Mouse (Mus musculus): ENCODE measurements at regions not wholly inside any gene's neighbourhood (a gene's known extent, or its start where the extent isn't known, plus 50 kb on each side); places are given as distances from the start of the nearest gene placed in this dataset.

- no peak for DNase-seq (ENCODE audit: low spot score in 2 of 2)
These were observed 60.1 kb upstream of the Irx1 start for GRCm38 (mm10) chr13:72023666-72024065.

- no peak for DNase-seq (ENCODE audit: low spot score in 2 of 2)
These were observed 80.5 kb upstream of the Irx1 start for GRCm38 (mm10) chr13:72043930-72044470.

- no peak for DNase-seq (ENCODE audit: low spot score in 2 of 2)
These were observed 92.9 kb upstream of the Irx1 start for GRCm38 (mm10) chr13:72056469-72056868.

- no peak for DNase-seq (ENCODE audit: low spot score in 2 of 2)
These were observed 98.1 kb upstream of the Irx1 start for GRCm38 (mm10) chr13:72061659-72062058.

DNA sequence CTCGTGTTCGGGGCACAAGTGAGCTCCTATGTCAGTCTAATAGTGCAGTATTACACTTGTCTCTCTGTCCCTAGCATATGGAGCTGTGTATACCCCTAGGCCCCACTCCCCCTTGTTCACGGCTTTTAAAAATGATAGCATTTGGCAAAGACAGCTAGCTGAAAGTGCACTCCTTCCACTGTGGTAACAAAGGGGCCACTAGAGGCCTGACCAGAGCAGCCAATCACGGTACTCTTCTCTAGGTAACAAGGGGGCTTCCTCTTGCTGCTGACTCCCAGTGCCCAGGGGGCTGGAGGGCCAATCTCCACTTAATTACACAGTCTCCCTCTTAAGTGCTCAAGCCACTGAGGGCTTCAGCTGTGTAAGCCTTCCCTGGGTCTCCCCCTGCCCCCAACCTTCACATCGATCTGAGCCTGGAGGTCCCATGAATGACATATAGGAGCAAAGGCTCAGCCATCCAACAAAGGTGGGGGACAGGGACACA, 99.8 kb upstream of the Irx1 start:
- no peak for DNase-seq (ENCODE audit: low spot score in 2 of 2)

DNA sequence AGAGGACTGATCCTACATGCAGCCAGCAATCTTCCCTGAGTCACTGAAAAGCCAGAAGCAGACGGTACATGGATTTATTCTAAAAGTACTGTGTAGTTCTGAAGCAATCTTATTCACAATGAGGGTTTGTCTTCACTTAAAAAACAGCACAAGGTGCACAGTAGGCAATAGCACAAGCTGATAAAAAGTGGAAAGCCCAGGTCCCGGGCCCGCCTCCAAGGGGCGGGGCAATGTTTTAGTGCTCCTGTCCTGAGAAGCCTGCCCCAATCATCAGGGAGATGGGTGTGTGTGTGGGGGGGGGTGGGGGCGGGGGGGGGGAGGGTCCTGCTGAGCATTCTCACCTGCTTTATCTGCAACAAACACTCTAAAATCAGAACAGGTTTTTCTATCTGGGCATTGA, 133.1 kb upstream of the Irx1 start:
- no peak for DNase-seq (ENCODE audit: low spot score in 2 of 2)

- no peak for DNase-seq (ENCODE audit: low spot score in 2 of 2)
These were observed 133.7 kb upstream of the Irx1 start for GRCm38 (mm10) chr13:72097268-72097667.

DNA sequence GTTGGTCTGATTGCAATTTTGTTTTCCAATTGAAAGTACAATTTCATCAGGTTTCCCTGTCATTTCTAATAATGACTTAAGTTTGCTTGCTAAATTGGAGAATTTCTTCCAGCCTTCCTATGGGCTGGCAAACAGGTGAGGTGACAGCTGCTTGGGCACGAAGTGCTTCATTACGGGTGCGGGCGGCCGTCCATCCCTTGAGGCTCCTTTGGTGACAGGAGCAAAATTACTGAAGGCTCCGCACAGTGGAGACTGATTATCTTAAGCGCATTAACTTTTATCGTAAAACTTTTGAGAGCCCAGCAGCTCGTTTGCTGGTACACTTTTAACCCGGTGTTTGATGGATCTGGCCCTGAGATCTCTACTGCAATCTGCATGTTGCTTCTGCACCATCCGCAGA, 134.3 kb upstream of the Irx1 start:
- DNase-seq (ENCODE audit: low spot score in 2 of 2) = no peak

- no peak for DNase-seq (ENCODE audit: low spot score in 2 of 2)
These were observed 137.2 kb upstream of the Irx1 start for GRCm38 (mm10) chr13:72100741-72101140.

DNA sequence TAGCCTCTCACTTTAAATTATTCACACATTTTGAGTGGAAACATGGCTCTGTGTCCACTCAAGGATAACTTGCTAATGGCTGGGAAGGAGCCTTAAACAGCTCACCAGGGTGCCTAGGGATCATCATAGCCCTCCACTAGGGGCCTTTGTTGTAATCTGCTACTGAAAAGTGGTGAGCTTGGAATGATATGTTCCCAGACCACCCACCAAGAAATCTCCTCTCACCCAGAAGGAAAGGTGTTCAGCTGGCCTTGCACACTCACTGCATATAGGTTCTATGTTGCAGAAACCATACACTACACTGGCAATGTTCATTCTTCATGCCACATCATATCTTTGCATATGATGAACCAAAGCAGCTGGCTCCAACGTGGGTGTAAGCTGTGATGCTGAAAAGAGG, 145.1 kb upstream of the Irx1 start:
- DNase-seq (ENCODE audit: low spot score in 2 of 2) = no peak

GRCm38 (mm10) chr13:72113942-72114341, 150.4 kb upstream of the Irx1 start:
- DNase-seq (ENCODE audit: low spot score in 2 of 2) = no peak

- no peak for DNase-seq (ENCODE audit: low spot score in 2 of 2)
These were observed 151.5 kb upstream of the Irx1 start for GRCm38 (mm10) chr13:72114776-72115663.

DNA sequence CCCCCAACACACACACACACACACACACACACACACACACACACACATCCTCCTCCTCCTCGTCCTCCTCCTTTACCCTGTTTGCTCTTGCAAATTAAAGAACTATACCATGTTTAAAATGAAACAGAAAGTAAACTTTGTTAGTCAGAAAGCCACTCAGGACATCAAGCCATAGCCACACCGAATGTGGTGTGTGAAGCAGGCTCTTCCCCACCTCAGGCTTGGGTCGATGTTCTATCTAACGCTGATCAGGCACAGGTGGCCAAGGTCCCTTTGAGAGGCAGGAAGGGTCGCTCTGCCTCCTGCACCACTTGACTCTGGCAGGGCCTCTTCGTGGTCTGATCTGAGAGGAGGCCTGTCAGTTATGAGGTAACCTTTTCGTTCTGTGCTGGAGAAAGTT, 156.9 kb upstream of the Irx1 start:
- DNase-seq (ENCODE audit: low spot score in 2 of 2) = no peak

DNA sequence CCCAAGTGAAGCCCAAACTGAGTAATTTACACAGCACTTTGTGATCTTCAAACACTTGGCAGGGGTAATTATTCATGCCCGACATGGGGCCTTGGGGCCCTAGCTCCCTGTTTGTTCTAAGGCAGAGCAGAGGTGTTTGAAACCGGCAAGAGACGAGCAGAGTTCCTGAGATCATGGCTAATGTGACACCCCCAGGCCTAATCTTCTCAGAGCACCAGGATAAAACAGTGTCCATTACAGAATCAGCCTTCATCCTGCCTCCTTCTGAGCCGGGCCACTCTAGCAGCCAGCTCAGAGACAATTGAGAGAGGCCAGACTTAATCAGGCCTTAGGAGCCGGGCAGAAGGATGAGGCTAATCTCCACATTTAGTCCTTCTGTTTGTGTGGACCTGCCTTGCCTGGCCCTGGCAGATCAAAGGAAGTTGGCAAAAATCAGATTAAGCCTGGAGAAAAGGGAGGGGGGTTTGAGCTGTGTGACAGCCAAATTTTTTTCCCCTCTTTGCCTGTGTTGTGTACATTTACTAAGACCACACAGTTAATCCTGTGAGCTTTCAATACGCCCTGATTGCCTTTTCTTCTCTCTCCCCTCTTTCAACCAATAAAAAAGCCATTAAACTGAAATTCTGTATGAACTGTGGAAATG, 157.5 kb upstream of the Irx1 start:
- DNase-seq (ENCODE audit: low spot score in 2 of 2) = no peak

DNA sequence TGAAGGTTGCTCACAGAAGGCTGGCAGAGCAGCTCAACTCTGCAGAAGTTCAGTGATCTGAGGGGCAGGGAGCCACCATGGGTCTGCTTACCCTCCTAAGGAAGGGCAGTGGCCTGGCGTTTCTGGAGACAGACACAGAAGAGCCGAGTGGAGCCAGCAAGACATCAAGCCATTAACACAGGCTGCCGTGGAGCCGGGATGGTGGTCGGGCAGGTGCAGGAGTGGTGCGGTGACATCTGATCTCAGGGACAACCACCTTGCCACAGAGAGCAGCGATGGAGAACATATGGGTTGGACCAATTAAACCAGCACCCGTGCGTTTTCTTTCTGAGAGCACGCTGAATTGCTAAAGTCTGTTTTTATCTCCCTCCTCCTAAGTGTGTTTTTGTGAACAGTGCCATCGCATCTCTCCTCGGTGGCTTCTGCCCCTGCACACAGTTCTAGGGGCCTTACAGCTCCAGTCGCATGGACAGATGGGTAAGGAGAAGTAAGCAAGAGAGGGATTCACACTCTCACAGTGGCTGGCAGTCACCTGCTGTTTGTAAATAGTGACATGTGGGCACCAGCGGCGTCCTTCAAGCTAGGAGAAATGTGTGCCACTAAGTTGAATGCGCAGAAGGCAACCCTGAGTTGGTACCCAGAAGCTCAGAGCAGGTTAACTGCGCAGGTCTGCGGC, 158.2 kb upstream of the Irx1 start:
- DNase-seq (ENCODE audit: low spot score in 2 of 2) = no peak

DNA sequence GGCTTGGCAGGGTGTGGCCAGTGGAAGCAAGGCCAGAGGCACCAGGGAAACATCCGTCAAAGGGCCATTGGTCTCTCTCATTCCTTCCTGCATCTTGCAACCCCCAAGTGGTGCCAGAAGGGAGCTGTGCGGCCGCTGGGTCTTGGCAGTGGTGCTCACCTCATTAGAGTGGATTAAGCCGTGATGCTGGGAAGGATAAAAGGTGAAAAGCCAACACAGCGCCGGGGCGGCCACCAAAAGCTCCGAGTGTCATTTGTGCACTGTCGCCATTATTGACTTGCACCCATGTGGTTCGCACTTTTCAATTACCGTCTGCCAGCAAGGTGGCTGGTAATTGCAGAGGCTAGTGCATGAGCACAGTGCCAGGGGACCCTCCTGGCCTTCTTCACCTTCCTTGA, 158.7 kb upstream of the Irx1 start:
- no peak for DNase-seq (ENCODE audit: low spot score in 2 of 2)

- DNase-seq (ENCODE audit: low spot score in 2 of 2) = no peak
These were observed 164.8 kb upstream of the Irx1 start for GRCm38 (mm10) chr13:72128306-72128705.

DNA sequence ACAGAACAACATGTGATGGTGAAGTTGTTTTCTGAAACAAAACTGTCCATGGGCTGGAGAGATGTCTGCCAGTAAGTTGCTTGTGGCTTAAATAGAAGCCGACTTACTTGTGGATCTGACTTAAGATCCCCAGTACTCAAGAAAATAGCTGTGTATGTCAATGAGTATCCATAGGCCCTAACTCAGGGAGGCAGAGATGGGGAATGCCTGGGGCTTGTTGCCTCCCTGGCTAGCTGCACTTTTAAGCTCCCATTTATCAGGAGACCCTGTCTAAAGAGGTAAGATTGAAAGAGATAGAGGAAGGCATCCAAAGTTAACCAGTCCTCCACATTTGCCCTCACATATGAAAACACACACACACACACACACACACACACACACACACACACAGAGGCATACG, 167.8 kb upstream of the Irx1 start:
- DNase-seq (ENCODE audit: low spot score in 2 of 2) = no peak

DNA sequence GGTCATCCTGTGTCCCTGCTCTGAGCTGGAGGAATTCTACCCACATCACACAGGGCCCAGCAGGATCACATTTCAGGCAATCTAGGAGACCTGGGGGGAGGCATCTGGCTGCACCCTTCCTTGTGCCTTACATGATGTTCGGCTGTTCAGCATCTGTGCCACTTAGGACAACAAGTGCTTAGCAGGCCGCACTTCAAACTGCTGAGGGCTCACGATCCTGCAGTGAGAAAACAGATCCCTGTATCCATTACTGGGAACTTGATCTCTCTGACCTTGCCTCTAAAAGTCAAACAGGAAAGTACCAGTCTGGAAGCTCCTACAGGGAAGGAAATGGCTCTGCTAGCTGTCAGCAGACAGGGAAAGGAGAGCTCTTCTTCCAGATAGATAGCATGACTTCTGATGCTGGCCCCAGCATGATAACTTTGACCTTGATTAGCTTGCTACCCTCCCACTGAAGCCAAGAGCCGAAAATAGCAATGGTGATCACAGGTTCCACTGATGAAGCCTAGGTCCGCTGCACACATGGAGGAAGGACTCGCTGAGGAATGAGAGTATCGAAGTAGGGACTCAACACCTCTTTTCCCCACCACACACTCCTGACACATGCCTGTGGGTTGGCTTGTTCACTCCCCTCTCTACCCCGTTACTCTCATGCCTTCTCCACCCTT, 170.7 kb upstream of the Irx1 start:
- no peak for DNase-seq (ENCODE audit: low spot score in 2 of 2)

DNA sequence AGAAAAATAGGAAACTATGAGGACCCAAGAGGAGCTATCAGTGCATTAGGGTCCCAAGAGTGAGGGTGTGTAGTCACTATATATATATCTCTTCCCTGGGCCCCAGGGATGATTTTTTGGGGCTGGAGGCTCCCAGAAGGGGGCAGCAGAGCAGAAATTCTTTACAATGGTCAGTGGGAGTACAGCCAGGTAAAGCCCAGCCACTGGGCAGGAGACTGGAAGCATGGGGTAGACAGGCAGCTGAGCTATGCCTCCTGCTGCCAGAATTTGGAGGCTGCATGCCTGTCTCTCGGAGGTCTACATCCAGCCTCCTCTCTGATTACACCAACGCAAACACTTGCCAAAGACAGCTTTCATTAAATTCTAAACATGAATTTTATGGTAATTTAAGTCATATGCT, 202.7 kb upstream of the Irx1 start:
- no peak for DNase-seq (ENCODE audit: low spot score in 2 of 2)

GRCm38 (mm10) chr13:72167434-72167833, 203.9 kb upstream of the Irx1 start:
- DNase-seq (ENCODE audit: low spot score in 2 of 2) = no peak

GRCm38 (mm10) chr13:72183636-72184035, 220.1 kb upstream of the Irx1 start:
- DNase-seq (ENCODE audit: low spot score in 2 of 2) = no peak
